Mouse (Mus musculus) hindbrain, embryonic 14.5 days (tissue): ENCODE data around the gene Pgpep1l. TPM values are rescaled to one million over a fixed set of nuclear protein-coding genes. Genes with fewer than 3 reads are reported as not detected.
"Not testable (repeated sequence)": the region's sequence is repeated elsewhere in the genome, so short reads cannot be mapped to it uniquely, and the experiment has no call there.

Experiments
- ATAC-seq: fragments of 200-750 bp; cut with Nextera tagmentation; 2 replicates; pipeline ENCODE4 v1.8.0; 2017; ENCODE audit warnings: moderate number of reproducible peaks, mild to moderate bottlenecking, moderate TSS enrichment, moderate library complexity; ENCODE audit not compliant: low FRiP score
- DNase-seq: peaks from one replicate; pipeline ENCODE4 v3.0.0-alpha.2; 2015; ENCODE audit warnings: low spot score
- H3K27ac ChIP-seq: fragments of 300-500 bp; sonication (generic); 2 replicates; pipeline ENCODE4 v1.5.1; 2014; ENCODE audit warnings: mild to moderate bottlenecking, moderate library complexity
- H3K27me3 ChIP-seq: fragments of 300-500 bp; sonication (generic); 2 replicates; pipeline ENCODE4 v1.6.1; 2014; ENCODE audit warnings: mild to moderate bottlenecking, low read length, mixed read lengths; ENCODE audit not compliant: control insufficient read depth, insufficient read depth
- H3K36me3 ChIP-seq: fragments of 300-500 bp; sonication (generic); replicated peaks from 2 replicates; pipeline ENCODE4 v1.6.1; 2014; ENCODE audit not compliant: control insufficient read depth, insufficient read depth
- H3K4me1 ChIP-seq: fragments of 300-500 bp; sonication (generic); replicated peaks from 2 replicates; pipeline ENCODE4 v1.6.1; 2014; ENCODE audit warnings: antibody characterized with exemption, low read length, mixed read lengths; ENCODE audit not compliant: control insufficient read depth, insufficient read depth
- H3K4me2 ChIP-seq: fragments of 300-500 bp; sonication (generic); replicated peaks from 2 replicates; pipeline ENCODE4 v1.6.1; 2014; ENCODE audit warnings: mild to moderate bottlenecking, moderate library complexity
- H3K4me3 ChIP-seq: fragments of 300-500 bp; sonication (generic); replicated peaks from 2 replicates; pipeline ENCODE4 v1.5.1; 2014; ENCODE audit warnings: mild to moderate bottlenecking, low read length
- H3K9ac ChIP-seq: fragments of 300-500 bp; sonication (generic); 2 replicates; pipeline ENCODE4 v1.6.1; 2014
- H3K9me3 ChIP-seq: fragments of 300-500 bp; sonication (generic); 2 replicates; pipeline ENCODE4 v1.6.1; 2016; ENCODE audit warnings: low read length; ENCODE audit not compliant: control insufficient read depth
- WGBS: fragments of 180-500 bp; shearing (Covaris S2); extraction: QIAGEN DNeasy Blood & Tissue Kit; methylation state at CpG from one replicate; pipeline ENCODE4 v1.1.7; 2014; 5-methylcytosine and 5-hydroxymethylcytosine counted together
- polyA plus RNA-seq: library from polyadenylated mRNA; unstranded; fragments of >200 nt; fragmentation: Nextera tagmentation; extraction: Ambion mirVana; gene quantifications from 2 replicates; pipeline ENCODE4 v1.2.1, GENCODE M21; 2014

Gene Pgpep1l
- polyA plus RNA-seq, 1 experiment from 2014 or later: 0.21 TPM

DNA sequence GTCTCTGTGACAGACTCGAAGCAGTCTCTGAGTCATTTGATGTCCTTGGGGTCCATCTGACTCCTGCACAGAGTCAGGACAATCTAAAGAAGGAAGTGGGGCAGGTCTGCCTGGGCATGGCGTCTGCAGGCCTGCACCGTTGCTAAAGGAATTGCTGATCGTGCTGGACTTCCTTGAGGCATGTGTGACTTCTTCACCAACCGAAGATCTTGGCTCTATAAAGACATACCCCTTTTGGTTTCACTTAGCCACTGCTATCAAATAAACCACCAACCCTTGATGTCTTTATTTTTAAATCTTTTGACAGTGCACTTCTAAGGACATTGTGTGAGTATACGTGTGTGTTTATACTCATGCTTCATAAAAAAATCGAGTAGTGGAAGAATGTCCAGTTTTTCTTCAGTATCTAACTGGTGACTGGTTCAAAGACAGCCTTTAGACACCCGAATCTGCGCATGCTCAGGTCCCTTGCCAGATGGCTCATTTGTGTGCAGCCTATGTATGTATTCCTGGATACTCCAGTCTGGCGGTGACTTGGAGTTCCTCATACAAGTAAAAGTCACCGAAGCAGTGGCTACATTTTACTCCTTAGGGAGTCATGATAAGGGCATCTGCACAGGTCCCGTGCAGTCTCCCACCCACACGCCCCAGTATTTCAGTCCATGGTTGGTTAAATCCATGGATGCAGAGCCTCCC is 34.5 kb upstream of the Pgpep1l start:
- ATAC-seq: no peak
- H3K9me3 ChIP-seq: no peaks in the 10 kb centered on the region

GRCm38 (mm10) chr7:68296487-68296886 is 32.5 kb upstream of the Pgpep1l start:
- no peaks in the 10 kb centered on the region for H3K36me3 ChIP-seq
- no peak overlapping the region for H3K27ac ChIP-seq
- WGBS: 91% methylated on average over 5 of the region's 5 CpGs
- DNase-seq (no peak), ATAC-seq (no peak)
- H3K4me1 ChIP-seq: no peaks in the 10 kb centered on the region
- H3K9me3 ChIP-seq: no peaks in the 10 kb centered on the region
- H3K4me3 ChIP-seq: no peak overlapping the region
- no peak overlapping the region for H3K4me2 ChIP-seq
- no peak overlapping the region for H3K9ac ChIP-seq
- H3K27me3 ChIP-seq: no peaks in the 10 kb centered on the region

More for the DNA sequence above, 34.5 kb upstream of the Pgpep1l start:
- Histone ChIP-seq H3K36me3 (no peaks in the 10 kb centered on the region), H3K27ac (no peak overlapping the region), H3K4me3 (no peak overlapping the region), H3K9ac (no peak overlapping the region), H3K4me2 (no peak overlapping the region), H3K27me3 (no peaks in the 10 kb centered on the region), H3K4me1 (no peaks in the 10 kb centered on the region)
- whole genome bisulfite sequencing: 88% methylated on average over 13 of the region's 13 CpGs
- no peak for DNase-seq

GRCm38 (mm10) chr7:68293997-68294789 is 30.2 kb upstream of the Pgpep1l start:
- Histone ChIP-seq H3K4me3 (no peak overlapping the region), H3K4me2 (no peak overlapping the region), H3K27ac (no peak overlapping the region), H3K9ac (no peak overlapping the region), H3K36me3 (no peaks in the 10 kb centered on the region), H3K4me1 (no peaks in the 10 kb centered on the region), H3K9me3 (no peaks in the 10 kb centered on the region), H3K27me3 (no peaks in the 10 kb centered on the region)
- WGBS: 77% methylated on average over 16 of the region's 16 CpGs
- DNase-seq (no peak), ATAC-seq (no peak)

DNA sequence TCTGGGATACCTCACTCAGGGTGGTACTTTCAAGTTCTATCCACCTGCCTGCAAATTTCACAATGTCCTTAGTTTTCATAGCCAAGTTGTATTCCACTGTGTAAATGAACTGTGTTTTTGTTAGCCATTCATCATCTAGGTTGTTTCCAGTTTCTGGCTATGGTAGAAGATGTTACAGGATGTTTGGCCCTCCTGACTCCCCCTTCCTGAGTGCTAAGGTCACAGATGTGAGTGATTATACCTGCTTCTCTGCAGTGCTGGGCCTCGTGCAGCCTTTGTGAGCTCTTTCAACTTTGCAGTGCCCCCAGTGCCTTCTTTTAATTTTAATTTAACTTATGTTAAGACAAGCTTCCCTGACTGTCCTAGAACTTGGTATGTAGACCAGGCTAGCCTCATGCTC is 27.6 kb upstream of the Pgpep1l start:
- ATAC-seq (no peak), DNase-seq (no peak)
- no peak overlapping the region for H3K4me3 ChIP-seq
- H3K4me2 ChIP-seq: no peak overlapping the region
- H3K4me1 ChIP-seq: no peaks in the 10 kb centered on the region
- H3K9ac ChIP-seq: no peak overlapping the region
- H3K9me3 ChIP-seq: no peaks in the 10 kb centered on the region
- 59% methylated on average over 1 of the region's 1 CpGs for WGBS
- no peaks in the 10 kb centered on the region for H3K36me3 ChIP-seq
- H3K27ac ChIP-seq: no peak overlapping the region
- H3K27me3 ChIP-seq: no peaks in the 10 kb centered on the region

DNA sequence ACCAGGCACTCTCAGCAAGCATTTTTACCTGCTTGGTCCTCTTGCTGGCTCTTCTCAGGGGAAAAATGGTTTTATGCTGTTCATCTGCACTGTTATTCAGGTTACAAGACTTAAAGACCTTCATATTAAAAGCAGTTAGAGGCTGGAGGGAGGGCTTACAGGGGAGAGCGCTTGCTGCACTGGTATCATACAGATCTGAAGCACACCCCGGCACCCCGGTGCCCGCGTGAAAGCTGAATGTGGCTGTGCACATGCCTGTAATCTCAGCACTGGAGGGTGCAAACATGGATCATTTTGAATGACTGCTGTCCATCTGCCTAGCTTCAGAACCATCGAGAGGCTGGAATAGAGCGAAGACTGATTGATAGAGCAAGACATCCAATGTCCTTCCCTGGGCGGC is 25.0 kb upstream of the Pgpep1l start:
- H3K4me1 ChIP-seq: no peaks in the 10 kb centered on the region
- ATAC-seq (no peak), DNase-seq (no peak)
- H3K27me3 ChIP-seq: no peaks in the 10 kb centered on the region
- no peaks in the 10 kb centered on the region for H3K9me3 ChIP-seq
- H3K9ac ChIP-seq: no peak overlapping the region
- no peaks in the 10 kb centered on the region for H3K36me3 ChIP-seq
- H3K4me2 ChIP-seq: no peak overlapping the region
- H3K4me3 ChIP-seq: no peak overlapping the region
- 93% methylated on average over 8 of the region's 8 CpGs for WGBS
- H3K27ac ChIP-seq: no peak overlapping the region

GRCm38 (mm10) chr7:68288000-68288399 is 24.0 kb upstream of the Pgpep1l start:
- H3K9ac ChIP-seq, ATAC-seq, H3K4me2 ChIP-seq, DNase-seq, H3K27ac ChIP-seq, H3K9me3 ChIP-seq, H3K4me1 ChIP-seq, H3K27me3 ChIP-seq, H3K4me3 ChIP-seq, H3K36me3 ChIP-seq: not testable (repeated sequence)
- WGBS: 88% methylated on average over 4 of the region's 4 CpGs

DNA sequence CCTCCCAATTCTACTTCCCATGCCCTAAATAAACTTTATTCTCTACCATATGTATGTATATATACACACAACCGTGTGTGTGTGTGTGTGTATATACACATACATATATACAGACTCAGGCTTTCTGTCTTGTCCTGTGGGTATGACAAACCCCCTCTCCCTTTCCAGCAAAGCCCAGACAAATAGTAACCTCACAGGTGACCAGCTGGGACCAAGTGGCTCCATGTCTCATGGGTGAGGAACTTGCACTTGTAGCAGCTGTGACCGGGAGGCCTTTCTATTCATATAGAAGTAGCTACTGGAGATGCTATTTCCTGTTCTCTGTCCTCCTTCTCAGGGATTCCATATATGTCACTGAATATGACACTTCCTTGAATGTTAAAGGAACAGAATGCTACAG is 23.5 kb upstream of the Pgpep1l start:
- H3K9ac ChIP-seq: no peak overlapping the region
- no peak overlapping the region for H3K4me2 ChIP-seq
- no peaks in the 10 kb centered on the region for H3K27me3 ChIP-seq
- H3K9me3 ChIP-seq: no peaks in the 10 kb centered on the region
- H3K36me3 ChIP-seq: no peaks in the 10 kb centered on the region
- 78% methylated on average over 2 of the region's 2 CpGs for WGBS
- DNase-seq (no peak), ATAC-seq (no peak)
- H3K4me3 ChIP-seq: no peak overlapping the region
- H3K27ac ChIP-seq: no peak overlapping the region
- no peaks in the 10 kb centered on the region for H3K4me1 ChIP-seq

- no peaks in the 10 kb centered on the region for H3K9me3 ChIP-seq
- ATAC-seq (no peak), DNase-seq (no peak)
- H3K4me3 ChIP-seq: no peak overlapping the region
- no peak overlapping the region for H3K27ac ChIP-seq
- H3K4me2 ChIP-seq: no peak overlapping the region
- H3K27me3 ChIP-seq: no peaks in the 10 kb centered on the region
- WGBS: 89% methylated on average over 24 of the region's 24 CpGs
- no peak overlapping the region for H3K9ac ChIP-seq
- no peaks in the 10 kb centered on the region for H3K36me3 ChIP-seq
- H3K4me1 ChIP-seq: no peaks in the 10 kb centered on the region
Measured at GRCm38 (mm10) chr7:68286526-68287481, 22.8 kb upstream of the Pgpep1l start.

GRCm38 (mm10) chr7:68285851-68286298 is 21.8 kb upstream of the Pgpep1l start:
- Histone ChIP-seq H3K27me3 (no peaks in the 10 kb centered on the region), H3K36me3 (no peaks in the 10 kb centered on the region), H3K4me2 (no peak overlapping the region), H3K4me1 (no peaks in the 10 kb centered on the region), H3K4me3 (no peak overlapping the region), H3K9me3 (no peaks in the 10 kb centered on the region), H3K9ac (no peak overlapping the region), H3K27ac (no peak overlapping the region)
- WGBS: 89% methylated on average over 8 of the region's 8 CpGs
- DNase-seq (no peak), ATAC-seq (no peak)
